Mouse (Mus musculus): ENCODE data around the gene Ephb4.

GRCm38 (mm10) chr5:137306439-137307005, 43.4 kb upstream of the Ephb4 start:
- TF ChIP-seq EP300 (IDR thresholded peaks at IDR 0.05; ENCODE audit: low read depth) (no peak), CTCF (IDR thresholded peaks at IDR 0.05; ENCODE audit: low read depth) (no peak)

Data from liver, postnatal 0 days (tissue).